Mouse (Mus musculus) ovary, postnatal 36 days (tissue): ENCODE data around the gene Itga2.

Source experiments
- DNase-seq: peaks from one replicate; pipeline ENCODE4 v3.0.0; 2022; ENCODE audit warnings: low spot score, mixed read lengths

Gene Itga2

GRCm38 (mm10) chr13:114818513-114818912, 113.4 kb downstream of the Itga2 start:
- no peak for DNase-seq

DNA sequence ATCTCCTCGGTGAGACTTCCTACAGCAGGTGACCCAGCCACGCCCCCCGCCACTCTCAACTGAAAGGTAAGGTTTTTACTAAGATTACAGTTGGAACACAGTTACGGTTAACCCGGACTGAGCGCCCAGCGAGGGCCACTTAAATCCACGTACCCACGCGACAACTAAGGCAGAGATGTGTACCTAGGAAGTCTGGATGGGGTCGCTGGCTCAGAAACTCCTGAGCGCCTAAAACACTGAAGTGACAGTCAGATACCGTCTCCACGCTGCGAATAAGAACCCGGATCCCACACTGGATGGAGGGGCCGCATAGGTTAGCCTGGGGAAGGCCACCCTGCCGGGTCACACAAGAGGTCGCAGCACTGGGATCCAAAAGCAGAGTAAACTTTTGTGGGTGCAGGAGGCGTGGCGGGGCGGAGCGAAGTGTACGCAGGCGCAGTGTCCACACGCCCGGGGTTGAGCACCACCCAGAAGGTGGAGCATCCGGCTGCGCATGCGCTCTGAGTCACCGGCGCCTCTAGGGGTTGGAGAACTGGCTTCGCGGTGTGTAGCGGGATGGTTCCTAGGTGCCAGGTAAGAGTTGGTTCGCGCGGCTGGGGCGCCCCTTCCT, 114.0 kb downstream of the Itga2 start, which contains the start of gene Mocs2:
Mocs2 (plus strand) TSS at position 486 of the 610 bp plus-strand sequence.
- peak; percentile 94 for DNase-seq

GRCm38 (mm10) chr13:114809624-114810210, 122.2 kb downstream of the Itga2 start:
- DNase-seq = no peak

DNA sequence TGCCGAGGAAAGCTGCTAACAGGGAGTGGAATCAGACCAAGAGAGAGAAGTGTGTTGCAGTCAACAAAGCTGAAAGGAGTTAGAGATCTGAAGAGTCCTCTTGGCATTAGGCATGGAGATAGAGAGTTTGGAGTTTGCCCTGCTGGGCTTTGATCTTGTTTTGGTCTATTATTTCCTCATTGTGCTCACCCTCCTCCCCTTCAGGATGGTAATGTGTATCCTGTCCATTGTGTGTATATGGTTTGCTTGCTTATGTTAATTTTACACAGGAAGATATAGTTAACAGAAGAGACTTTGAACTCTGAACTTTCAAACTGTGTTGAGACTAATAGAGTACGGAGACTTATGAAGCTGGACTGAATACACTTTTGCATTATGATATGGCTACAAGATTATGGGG, 128.9 kb downstream of the Itga2 start:
- DNase-seq = no peak

DNA sequence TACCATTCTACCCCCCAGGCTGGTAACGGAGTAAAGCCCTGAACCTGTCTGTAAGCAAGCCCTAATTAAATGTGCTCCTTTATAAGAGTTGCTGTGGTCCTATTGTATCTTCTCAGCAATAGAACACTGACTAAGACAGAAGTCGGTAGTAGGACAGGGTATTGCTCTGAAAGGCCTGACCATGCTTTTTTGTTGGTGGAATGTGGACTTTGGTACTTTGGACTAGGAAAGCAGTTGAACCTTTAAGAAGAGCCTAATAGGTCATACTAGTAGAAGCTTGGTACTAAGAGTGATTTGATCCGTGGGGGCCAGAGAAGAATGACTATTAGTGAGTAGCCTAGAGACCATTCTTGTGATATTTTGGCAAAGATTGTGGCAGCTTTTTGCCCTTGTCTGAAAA, 130.0 kb downstream of the Itga2 start:
- DNase-seq = no peak

GRCm38 (mm10) chr13:114793250-114794030, 138.5 kb downstream of the Itga2 start:
- DNase-seq = no peak

DNA sequence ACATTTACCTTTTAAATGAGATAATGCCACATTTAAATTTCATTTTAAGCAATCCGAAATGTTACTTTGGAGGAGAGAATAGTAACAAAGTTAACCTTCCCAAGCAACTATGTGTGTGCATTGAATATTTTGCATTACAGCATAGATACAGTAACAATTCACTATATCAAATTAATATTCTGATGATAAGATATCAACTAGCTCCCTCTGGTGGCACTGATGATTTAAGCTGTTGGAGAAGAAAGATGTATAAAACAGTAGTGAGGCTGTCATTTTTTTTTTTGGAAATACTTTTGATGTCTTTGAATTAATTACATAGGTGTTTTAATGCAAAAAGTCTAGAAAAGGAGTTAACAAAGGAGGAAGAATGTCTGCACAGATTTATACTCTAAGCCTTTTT, 140.4 kb downstream of the Itga2 start:
- DNase-seq = no peak
